Mouse (Mus musculus) testis, adult 2 months (tissue): ENCODE measurements around the gene Lxn. TPM values are rescaled to one million over a fixed set of nuclear protein-coding genes. Genes with fewer than 3 reads are reported as not detected.

Experiments
- H3K27ac ChIP-seq: fragments of 200-500 bp; 2 replicates; pipeline ENCODE4 v1.5.1; 2012; ENCODE audit warnings: low read depth, low read length; ENCODE audit not compliant: control insufficient read depth, insufficient read depth
- H3K27me3 ChIP-seq: fragments of 200-500 bp; 2 replicates; pipeline ENCODE4 v1.6.1; 2012; ENCODE audit warnings: mild to moderate bottlenecking, low read length, moderate library complexity; ENCODE audit not compliant: control insufficient read depth, insufficient read depth
- H3K36me3 ChIP-seq: fragments of 200-500 bp; 2 replicates; pipeline ENCODE4 v1.6.1; 2012; ENCODE audit warnings: mild to moderate bottlenecking, low read length; ENCODE audit not compliant: control insufficient read depth, insufficient read depth
- H3K4me1 ChIP-seq: fragments of 200-500 bp; 2 replicates; pipeline ENCODE4 v1.6.1; 2012; ENCODE audit warnings: low read length; ENCODE audit not compliant: control insufficient read depth, insufficient read depth
- H3K4me3 ChIP-seq: fragments of 200-500 bp; 2 replicates; pipeline ENCODE4 v1.5.1; 2012; ENCODE audit warnings: low read depth, mild to moderate bottlenecking, low read length, moderate library complexity, mixed read lengths; ENCODE audit not compliant: control insufficient read depth
- CTCF ChIP-seq: fragments of 200-500 bp; IDR thresholded peaks from 2 replicates; pipeline ENCODE4 v1.5.1; 2012; ENCODE audit warnings: low read depth, mild to moderate bottlenecking, inconsistent platforms, low read length, moderate library complexity; ENCODE audit not compliant: control insufficient read depth, insufficient read depth, insufficient replicate concordance
- POLR2A ChIP-seq: fragments of 200-500 bp; IDR thresholded peaks from 2 replicates; pipeline ENCODE4 v1.6.1; 2012; ENCODE audit warnings: low read depth, mild to moderate bottlenecking, inconsistent platforms, low read length, moderate library complexity; ENCODE audit not compliant: control insufficient read depth
- polyA plus RNA-seq: library from polyadenylated mRNA; depleted of rRNA; stranded (reverse); fragments of >200 nt; gene quantifications from 2 replicates; pipeline ENCODE4 v1.2.3, GENCODE M21; 2012

The Lxn gene
- polyA plus RNA-seq, 1 experiment = 16.6 TPM

DNA sequence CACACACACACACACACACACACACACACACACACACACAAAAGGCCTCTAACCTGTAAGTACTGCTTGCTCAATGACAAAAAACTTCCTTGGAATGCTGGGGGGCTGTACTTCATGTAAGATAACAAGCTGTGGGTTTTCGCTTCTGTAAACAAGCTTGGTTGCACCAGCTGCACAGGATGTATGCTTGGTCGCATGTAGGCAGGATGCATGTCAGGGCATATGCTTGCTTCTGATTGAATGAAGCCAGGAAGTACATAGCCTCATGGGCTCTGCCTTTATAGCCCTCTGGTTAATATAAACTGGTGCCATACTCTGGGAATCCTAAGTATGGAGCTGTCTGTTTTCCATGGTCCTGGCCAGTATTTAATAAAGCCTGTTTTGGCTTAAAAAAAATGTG lies 34.3 kb upstream of the Lxn start:
- Histone ChIP-seq H3K36me3 (no peaks in the 10 kb centered on the region), H3K4me3 (no peak overlapping the region), H3K27ac (no peak overlapping the region), H3K4me1 (no peaks in the 10 kb centered on the region), H3K27me3 (no peaks in the 10 kb centered on the region)
- TF ChIP-seq POLR2A = no peak
- TF ChIP-seq CTCF = no peak

GRCm38 (mm10) chr3:67496310-67496709 lies 32.6 kb upstream of the Lxn start:
- Histone ChIP-seq H3K27ac (no peak overlapping the region), H3K36me3 (no peaks in the 10 kb centered on the region), H3K27me3 (no peaks in the 10 kb centered on the region), H3K4me1 (no peaks in the 10 kb centered on the region), H3K4me3 (no peak overlapping the region)
- TF ChIP-seq CTCF = no peak
- no peak for TF ChIP-seq POLR2A

DNA sequence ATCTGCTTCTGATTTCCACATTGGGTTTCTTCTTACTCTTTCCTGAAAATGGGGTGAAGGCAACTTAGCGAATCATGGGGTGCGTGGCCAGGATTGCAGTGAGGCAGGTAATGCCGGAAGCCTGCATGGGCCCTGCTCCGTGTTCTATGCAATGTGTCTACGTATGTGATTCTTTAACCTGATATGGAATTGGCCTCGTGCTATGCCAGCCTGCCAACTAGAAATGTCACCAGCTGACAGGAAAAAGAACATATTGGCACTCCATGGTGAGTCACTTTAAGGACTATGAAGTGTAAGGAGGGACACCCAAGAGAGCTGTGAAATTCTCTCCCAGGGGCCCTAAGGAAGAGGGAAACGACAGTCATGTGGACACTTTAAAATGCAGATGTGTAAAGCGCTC lies 29.4 kb upstream of the Lxn start:
- Histone ChIP-seq H3K27ac (no peak overlapping the region), H3K27me3 (no peaks in the 10 kb centered on the region)

DNA sequence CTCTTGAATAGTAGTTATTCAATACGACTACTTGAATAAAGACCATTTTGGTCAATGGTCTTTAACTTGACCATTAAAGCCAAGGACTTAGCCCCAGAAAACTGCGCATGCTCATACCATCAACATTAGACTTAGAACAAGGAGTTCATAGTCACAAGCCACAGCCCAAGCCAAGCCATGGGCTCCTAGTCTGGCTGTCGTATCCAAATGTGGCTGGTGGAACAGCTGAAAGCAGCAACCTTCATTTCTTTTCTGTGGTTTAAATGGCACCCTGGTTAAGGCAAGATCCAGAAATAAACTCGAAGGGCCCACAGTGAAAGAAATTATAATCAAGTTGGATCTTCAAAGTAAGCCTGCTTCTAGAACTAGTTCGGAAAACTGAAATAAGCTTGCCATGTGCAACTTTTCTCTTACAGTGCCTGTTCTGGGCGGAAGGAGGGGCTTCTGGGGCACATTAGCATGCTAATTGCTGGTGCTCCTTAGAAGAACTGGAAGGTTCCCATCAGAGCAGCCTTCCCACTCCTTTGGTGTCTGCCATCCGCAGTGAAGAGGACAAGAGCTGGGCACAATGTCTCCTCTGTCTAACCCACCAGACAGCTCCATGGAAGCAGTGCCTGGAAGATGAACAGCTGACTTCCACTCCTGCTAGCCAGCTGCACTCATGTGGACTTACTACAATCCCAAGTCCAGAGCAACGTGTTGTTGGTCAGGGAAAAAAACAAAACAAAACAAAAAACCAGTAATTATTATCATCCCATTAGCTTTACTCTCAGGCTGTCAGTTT lies 28.6 kb upstream of the Lxn start:
- TF ChIP-seq CTCF = no peak
- TF ChIP-seq POLR2A = no peak
- Histone ChIP-seq H3K4me3 (no peak overlapping the region), H3K4me1 (no peaks in the 10 kb centered on the region), H3K36me3 (no peaks in the 10 kb centered on the region), H3K27me3 (no peaks in the 10 kb centered on the region), H3K27ac (no peak overlapping the region)

More for the DNA sequence above, 29.4 kb upstream of the Lxn start:
- Histone ChIP-seq H3K4me1 (no peaks in the 10 kb centered on the region), H3K4me3 (no peak overlapping the region), H3K36me3 (no peaks in the 10 kb centered on the region)
- TF ChIP-seq CTCF = no peak
- TF ChIP-seq POLR2A = no peak

DNA sequence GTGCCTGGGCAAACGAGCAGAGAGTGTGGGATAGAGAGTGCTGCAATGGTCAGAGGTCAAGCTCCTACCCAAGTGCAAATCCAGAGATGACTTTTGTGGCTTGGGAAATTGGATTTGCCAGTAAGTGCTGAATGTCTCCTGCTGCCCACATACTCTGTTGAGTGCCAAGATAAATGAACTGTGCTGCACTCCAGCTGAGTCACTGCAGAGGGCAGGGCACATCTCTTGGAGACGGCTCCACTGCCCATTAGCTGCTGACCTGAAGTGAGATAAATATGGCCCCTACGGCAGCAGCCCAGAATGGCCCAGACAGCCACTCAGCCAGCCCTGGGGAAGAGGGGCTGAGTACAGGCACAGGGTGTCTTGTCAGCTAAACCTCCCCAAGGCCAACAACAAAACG lies 26.4 kb upstream of the Lxn start:
- Histone ChIP-seq H3K27me3 (no peaks in the 10 kb centered on the region), H3K4me3 (no peak overlapping the region), H3K27ac (no peak overlapping the region), H3K36me3 (no peaks in the 10 kb centered on the region), H3K4me1 (no peaks in the 10 kb centered on the region)
- TF ChIP-seq CTCF = no peak
- no peak for TF ChIP-seq POLR2A

GRCm38 (mm10) chr3:67485233-67485632 lies 21.5 kb upstream of the Lxn start:
- no peaks in the 10 kb centered on the region for H3K27me3 ChIP-seq
- H3K36me3 ChIP-seq = no peaks in the 10 kb centered on the region
- H3K4me1 ChIP-seq = no peaks in the 10 kb centered on the region
- H3K27ac ChIP-seq = no peak overlapping the region
- no peak overlapping the region for H3K4me3 ChIP-seq
- TF ChIP-seq CTCF = no peak
- TF ChIP-seq POLR2A = no peak

DNA sequence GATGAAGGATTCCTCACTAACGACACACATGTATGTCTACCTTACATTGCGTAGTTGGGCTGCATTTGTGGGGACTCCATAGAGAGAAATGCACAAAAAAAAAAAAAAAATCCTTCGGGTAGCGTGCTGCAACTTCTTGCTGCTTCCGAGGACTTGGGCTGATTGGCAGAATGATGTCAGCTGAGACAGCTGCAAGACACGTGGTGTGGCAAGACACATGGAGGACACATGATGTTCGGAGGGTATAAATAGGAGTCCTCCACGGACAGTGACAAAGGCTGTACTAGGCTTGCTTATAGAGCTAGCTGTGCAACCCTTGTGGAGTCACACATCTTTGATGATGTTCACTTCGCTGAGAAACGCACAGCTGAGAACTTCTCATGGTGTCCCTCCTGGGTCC lies 18.7 kb upstream of the Lxn start:
- H3K4me3 ChIP-seq = no peak overlapping the region
- TF ChIP-seq POLR2A = no peak
- no peak for TF ChIP-seq CTCF
- no peak overlapping the region for H3K27ac ChIP-seq
- H3K27me3 ChIP-seq = no peaks in the 10 kb centered on the region
- no peaks in the 10 kb centered on the region for H3K4me1 ChIP-seq
- H3K36me3 ChIP-seq = no peaks in the 10 kb centered on the region

DNA sequence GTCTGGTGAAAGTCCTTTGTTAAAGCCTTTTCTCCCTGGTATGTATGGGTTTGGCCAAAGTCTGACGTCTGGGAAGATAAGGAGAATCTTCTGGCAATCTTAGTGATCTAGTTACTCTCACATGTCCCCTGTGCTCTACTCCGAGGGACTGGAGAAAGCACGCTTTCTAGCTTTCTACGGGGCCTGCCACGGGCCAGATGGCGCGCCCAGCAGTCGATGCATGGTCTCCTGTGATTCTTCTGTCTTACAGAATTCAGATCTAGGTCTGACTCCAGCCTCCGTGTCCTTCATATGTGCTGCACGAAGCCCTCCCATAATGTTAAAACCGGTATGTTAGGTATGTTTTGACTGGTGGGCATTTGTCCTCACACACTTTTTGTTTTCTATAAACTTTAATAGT lies 16.1 kb upstream of the Lxn start:
- no peak overlapping the region for H3K27ac ChIP-seq
- no peaks in the 10 kb centered on the region for H3K36me3 ChIP-seq
- TF ChIP-seq POLR2A (no peak), CTCF (no peak)
- no peaks in the 10 kb centered on the region for H3K4me1 ChIP-seq
- H3K4me3 ChIP-seq = no peak overlapping the region
- H3K27me3 ChIP-seq = no peaks in the 10 kb centered on the region
